Mouse (Mus musculus): ENCODE results near the gene Dcst2.

The Dcst2 gene

DNA sequence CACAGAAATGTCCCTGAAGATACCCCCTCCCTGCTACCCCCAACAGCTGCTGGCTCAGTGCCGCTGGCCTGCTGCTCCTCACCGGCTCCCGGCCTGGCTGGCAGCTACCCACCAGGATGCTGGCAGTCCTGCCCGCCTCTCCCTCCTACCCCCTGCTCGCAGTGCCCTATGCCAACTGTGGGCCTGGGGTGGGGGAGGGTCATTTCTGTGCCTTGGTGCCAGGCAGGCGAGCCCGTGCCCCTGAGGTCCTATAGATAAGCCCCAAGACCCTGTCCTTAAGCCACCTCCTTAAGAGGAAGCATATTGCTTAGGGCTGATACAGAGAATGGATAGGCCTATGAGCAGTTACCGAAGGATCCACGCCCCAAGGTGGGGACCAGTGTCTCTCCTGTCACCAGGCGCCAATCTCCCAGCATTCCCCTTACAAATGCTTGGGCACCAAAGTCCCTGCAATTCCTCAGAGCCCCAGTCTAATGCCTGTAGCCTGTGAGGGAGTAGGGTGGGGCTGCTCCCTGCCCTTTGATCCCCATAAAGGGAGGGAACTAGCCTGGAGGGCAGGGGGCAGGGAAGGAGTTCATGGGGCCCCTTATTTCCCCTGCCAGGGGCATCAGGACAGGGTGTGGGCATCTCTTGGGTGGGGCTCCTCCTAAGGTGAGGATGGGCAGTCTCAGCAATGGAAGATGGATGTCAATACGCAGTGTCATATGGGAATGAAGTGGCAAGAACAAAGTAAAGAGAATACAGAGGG is 26.5 kb downstream of the Dcst2 start:
- no peak for DNase-seq (ENCODE audit: low spot score in 2 of 2)

DNA sequence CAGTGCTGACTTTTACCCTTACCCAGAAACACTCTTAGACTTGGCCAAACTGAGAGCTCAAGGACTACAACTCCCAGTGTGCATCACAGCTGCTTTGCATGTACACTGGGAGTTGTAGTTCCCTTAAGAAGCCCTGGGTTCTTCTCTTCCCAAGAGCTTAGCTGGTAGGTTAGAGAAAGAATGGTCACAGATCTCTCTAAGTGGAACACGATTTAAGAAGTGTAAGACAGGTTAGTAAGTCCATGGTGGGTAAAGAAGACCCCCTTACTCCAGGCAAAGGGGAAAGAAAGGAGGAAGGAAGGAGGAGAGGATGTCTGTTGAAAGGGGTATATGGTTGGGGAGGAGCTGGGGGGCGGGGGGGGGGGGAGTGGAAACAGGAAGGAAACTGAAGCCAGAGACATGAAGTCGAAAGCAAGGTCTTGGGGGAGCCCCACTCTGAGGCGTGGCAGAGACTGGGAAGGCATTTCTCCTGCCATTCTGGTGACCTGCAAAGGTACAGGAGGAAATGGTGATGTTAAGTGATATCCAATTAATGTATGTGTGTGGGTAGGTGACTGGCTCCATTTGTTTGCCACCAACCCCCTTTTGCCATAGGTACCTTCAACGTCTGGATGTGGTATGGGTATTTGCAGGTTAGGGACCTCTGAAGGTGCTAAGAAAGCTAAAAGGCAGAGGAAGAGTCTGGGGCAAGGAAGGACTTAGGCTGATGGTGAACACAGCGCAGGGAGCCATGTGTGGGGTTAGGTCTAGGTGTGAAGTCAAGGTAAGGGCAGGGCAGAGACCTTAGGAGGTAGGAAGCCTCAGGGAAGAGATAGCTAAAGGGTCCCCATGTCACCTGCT is 27.3 kb downstream of the Dcst2 start:
- DNase-seq (ENCODE audit: low spot score in 2 of 2), result no peak

DNA sequence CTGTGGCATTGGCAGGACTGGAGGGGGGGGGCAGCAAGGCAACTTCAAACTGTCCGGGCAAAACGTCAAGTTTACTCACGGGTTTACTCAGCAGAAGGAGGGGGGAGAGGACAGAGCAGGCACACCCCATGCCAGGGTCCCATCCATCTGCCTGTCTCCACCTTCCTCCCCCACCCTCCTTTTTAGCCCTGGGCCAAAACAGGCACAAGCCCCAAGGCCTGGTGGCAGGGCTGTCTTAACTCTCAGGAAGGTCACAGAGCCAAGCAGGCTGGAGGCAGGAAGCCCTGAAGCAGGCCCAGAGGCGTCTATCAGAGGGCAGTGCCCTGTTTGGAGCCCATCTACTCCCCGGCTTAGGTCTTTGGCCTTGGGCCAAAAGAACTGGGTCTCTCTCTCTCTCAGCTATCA is 28.3 kb downstream of the Dcst2 start:
- no peak for DNase-seq (ENCODE audit: low spot score in 2 of 2)

DNA sequence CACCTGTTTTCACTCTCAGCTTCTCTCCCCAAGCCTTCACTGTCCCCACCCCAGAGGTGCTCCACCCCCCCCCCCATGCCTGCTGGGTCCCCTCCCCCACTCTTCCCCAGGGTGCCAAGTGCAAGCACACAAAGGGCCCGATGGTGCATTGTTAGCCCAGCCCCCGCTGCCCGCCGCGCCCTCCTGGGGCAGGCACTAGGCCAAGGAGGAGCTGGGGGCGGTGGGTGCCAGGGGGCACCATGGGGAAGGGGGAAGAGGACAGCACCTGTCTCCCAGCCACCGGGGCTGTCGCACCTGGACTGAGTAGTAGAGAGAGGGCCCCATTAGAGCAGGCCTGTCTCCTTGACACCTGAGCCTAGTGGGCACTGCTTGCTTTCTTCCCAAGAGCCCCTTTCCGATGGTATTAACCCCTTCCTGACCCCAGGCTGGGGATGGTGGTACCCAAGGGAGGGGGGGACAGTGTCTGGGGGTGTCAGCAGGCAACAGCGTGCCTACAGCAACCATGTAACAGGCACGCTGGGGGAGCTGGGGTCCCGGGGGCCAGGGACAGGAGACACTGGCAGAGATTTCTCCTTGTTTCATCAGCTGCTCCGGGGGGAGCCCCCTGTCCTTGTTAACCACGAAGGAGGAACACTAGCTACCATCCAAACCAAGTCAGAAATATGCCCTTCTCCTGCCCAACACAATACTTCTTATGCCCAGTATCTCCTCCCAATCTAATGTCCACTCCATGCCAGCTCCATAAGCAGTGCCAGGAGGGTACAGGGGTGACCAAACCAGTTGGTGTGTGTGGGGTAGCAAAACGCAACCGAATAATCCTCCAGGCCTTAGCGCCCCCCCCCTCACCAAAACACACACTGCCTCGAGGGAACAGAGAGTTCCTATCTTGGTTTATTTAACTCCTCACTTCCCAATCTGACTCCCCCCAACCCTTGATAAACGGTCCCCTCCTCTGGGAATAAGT is 29.2 kb downstream of the Dcst2 start:
- no peak for DNase-seq (ENCODE audit: low spot score in 2 of 2)

DNA sequence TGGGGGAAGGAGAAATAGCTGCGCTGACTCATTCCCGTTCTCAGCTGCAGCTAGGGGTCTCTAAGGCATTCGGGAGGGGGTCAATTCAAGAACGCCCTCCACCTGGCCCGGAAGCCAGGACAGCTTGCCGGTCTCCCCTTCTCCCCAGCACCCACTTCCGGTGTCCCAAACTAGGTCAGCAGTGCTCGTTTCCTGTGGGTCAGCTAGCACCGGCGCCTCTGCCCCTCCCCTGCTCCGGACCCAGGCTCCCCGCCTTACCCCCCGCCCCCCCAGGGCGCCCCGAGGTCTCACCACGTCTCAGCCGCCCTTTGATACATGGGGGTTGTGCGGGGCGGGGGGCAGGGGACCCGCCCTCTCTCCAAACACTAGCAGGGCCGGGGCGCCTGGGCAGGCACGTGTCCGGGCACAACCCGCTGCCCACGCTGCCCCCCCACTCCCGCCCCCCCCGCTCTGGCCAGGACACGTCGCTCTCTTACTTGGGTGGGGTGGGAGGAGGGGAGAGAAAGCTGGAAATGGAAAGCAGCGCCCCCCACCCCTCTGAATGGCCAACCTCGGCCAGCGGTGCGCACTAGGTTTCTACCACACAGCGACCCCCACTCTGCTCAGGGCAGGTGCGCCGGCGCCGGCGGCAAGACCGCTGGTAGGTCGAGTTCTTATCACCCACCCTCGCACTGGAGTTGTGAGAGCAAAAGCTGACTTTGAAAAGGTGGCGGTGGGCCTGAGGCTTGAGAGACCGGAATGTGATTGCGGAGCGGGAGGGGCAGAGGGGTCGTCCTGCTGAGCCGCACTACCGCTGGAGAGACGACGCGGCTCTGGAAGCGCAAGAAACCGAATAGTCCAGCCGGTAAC is 30.1 kb downstream of the Dcst2 start:
- DNase-seq (ENCODE audit: low spot score in 2 of 2), result peak in 1 of 2 experiments; percentile 58

DNA sequence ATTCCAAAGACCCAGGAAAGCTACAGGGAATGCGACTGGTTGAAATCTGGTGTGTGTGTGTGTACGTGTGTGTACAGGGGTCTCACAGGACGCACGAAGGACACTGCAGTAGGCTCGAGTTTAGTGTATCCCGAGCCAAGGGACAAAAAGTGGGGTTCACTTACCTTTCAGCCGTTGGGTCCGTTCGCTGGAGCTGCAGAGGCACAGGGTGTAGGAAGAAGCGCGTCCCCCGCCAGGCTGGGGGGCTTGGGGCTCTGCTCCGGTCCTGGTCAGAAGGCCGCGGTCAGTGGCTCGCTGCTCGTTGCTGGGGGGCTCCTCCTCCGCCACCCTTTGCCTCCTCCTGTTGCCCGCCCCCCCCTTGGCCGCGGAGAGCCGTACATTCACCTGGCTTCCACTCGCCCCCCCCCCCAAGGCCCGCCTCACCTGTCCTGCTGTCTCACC is 31.1 kb downstream of the Dcst2 start:
- DNase-seq (ENCODE audit: low spot score in 2 of 2), result no peak

DNA sequence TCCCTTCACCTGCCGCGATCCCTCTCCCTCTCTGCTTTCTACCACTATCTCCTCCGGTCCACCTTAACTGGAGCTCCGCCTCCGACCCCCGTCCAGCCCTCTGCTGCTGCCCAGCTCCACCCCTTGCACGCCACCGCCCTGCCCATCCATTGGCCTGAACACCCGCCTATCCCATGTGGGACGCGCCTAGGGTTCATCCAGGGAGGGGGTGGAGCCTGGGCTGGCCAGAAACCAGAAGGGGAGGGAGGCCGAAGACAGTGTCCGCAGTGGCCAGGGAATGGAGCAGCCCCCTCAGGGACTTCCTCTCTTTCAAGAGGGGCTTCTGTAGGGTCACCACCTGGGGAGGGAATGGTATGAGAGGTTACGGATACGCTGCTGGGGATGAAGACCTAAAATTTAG is 31.8 kb downstream of the Dcst2 start:
- DNase-seq (ENCODE audit: low spot score in 2 of 2), result peak; percentile 99

DNA sequence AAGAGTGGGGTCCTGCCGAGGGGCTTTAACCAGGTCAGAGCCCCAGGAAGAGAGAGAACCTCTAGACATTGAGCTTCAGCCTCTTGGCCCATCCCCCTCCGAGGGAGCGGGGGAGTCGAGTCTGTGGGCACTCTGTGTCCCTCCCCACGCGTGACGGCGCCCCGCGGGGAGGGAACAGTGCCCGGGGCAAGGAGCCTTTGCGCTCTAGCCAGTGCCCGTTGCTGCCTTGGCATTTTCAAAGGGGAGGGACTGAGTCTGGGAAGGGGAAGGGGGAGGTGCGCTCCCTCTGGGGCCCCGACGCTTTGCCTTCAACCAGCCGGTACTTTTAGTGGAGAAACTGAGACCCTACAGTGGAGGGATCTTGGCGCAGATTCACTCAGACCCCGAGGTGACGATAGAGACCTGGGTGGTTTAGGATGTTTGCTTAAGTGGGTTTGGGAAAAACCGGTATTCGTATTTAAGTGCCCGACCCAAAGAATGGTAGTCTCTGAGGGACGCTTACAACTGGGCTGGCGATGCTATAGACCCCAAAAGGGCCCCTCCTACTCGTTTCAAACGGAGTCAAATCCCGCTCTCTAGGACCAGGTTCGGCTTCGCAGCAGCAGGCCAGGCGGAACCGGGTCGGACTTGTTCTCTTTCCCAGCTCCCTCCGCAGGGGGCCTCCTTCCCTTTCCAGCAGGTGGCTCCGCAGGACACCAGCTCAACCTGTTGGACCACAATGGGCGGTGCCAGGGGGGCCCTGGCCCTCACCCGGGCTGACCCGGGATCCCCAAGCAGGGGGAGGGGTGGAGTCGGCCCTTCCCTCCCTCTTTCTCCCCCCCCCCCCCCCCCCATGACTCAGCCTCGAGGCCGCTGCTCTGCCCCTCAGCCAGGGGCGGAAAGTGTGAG is 32.5 kb downstream of the Dcst2 start, which contains the start of gene Zbtb7b:
Gene Zbtb7b, minus strand, starts transcription at position 771 of the 888 bp plus-strand sequence.
- DNase-seq (ENCODE audit: low spot score in 2 of 2), result peak; percentile 82 to 83

DNA sequence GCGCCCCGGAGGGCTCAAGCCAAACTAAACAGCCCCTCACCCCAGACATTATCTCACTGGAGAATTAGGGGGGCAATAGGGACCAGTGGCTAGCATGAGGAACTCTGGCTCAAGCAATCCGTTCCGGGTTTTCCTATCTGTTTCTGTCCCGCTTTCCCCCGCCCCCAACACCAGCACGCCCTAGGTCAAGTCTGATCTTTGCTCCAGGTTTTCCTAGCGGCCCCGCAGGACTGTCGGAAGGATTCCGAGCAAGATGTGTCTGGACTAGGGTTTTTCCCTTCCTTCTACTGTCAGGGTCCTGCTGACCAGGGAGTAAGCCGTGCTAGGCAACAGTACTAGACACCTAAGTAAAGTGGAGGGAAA is 33.1 kb downstream of the Dcst2 start:
- DNase-seq (ENCODE audit: low spot score in 2 of 2), result peak; percentile 75 to 84

DNA sequence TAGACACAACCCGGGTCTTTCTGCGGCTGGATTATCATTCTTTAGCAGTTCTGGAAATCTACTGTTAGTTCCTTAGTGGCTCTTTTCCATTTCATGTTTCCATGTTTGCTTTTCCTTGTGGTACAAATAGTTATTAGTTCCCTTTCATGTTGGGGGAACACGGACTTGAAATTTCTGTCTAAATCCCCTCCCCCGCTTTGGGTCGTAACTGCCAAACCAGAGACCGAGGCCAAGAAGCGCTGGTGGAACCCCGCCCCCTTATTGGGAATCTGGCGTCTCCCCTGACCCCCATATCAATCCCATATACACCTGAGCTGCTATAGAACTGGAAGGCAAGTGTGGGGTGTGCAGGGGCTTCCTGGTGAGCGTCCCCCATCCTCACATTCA is 33.6 kb downstream of the Dcst2 start:
- DNase-seq (ENCODE audit: low spot score in 2 of 2), result no peak

DNA sequence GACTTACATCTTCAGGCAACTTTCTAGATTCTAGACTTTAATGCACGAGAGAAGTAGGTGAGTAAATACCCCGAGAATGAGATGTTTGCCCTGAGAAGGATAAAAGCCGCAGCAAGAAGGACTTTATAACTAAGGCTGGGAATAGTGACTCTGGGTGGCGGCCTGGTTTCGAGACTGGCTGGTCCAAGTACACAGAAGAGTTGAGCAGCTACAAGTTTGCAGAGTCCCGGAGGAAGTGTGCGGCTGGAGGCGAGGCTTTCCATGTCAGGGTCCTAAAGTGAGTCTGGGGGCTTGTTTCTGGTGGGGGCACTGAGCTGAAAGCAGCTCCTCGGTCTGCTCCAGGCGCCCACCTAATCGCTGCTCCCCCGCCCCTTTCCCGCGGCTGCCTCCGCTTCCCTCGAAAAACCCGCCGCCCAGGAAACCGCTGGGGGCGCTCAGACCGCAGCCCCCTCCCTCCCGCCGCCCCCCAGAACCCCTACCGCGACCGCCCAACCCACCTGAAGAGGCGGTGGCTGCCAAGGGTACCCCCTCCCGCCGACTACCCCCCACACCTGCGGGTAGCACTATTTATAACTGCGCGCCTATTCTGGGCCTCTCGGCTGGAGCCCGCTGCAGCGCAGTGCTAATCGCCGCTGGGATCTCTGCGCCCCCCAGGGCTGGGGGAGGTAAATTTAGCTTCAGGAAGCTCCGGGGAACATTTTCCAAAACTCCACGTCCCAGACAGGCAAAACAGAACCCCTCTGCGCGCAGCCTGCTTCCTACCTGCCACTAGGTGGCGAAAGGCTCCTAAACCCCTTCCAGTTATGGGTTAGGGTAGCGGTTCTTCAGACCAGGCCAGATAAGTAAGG is 34.3 kb downstream of the Dcst2 start:
- peak in 1 of 2 experiments; percentile 59 for DNase-seq (ENCODE audit: low spot score in 2 of 2)

DNA sequence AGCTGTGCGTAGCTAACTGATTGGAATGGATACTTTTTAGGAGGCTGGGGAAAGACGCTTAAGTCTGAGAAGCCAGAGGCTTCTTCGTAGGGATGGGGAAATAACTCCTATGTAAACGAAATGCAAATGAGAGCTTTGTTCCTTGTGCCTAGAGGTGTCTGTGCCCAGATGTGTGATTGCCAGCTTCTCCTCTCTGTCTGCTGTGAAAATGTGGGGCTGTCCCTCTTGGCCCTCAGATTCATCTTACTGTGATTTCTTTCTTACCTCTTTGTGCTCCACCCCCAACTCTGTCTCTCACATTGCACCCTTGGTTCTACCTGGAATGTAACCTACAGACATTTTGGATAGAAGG is 34.9 kb downstream of the Dcst2 start:
- no peak for DNase-seq (ENCODE audit: low spot score in 2 of 2)

DNA sequence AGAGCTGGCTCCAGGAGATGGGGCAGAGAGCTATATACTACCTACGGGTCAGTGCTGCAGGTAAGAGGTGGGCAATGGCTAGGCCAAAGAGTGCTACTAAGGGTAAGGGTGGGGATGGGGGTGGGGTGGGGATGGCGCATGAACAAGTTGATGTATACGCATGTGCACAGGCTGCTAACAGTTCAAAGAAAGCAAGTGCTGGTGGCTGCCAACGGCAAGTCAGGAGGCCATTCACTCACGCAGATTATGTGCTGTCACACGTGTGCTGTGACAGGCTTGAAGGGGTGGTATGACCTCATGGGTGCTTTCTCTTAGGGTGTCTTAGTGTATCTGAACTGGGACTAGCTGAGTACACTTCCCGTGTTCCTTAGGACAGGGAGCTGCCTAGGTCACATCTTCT is 39.6 kb downstream of the Dcst2 start:
- no peak for DNase-seq (ENCODE audit: low spot score in 2 of 2)

DNA sequence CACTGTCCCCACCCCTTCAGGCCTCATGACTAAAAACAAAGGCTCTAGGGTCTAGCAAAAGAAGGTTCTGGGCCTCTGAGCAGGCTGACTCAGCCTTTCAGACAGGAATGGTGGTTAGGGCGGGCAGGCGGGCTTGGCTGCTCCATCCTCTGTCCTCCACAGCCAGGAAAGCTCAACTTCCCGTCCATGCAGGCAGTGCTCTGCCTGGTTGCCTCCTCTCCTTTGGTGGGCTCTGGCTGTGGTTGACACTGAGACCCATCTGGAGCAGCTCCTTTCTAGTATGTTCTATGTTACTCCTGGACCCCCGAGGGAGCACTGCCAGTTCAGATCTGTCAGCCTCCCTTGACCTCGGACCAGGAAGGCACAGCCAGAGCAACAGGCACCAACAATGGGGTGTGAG is 40.9 kb downstream of the Dcst2 start, which contains the start of gene Lenep:
Gene Lenep, minus strand, starts transcription at position 101 of the 400 bp plus-strand sequence.
- DNase-seq (ENCODE audit: low spot score in 2 of 2), result no peak

DNA sequence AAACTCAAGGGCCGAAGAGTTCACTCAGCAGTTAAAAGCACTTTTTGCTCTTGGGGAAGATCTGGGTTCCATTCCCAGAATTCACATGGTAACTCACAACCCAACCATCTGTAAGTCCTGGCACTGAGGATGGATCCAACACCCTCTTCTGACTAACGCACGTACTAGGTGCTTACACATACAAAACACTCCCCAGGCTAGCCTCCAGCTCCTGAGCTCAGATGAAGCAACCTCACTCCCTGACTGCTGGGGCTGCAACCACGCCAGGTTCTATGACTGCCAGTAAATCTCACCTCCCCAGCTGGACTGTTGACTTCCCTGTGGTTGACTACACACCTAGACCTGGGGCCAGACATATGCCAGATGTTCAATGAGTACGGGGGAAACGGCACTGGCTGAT is 45.1 kb downstream of the Dcst2 start:
- no peak for DNase-seq (ENCODE audit: low spot score in 2 of 2)

DNA sequence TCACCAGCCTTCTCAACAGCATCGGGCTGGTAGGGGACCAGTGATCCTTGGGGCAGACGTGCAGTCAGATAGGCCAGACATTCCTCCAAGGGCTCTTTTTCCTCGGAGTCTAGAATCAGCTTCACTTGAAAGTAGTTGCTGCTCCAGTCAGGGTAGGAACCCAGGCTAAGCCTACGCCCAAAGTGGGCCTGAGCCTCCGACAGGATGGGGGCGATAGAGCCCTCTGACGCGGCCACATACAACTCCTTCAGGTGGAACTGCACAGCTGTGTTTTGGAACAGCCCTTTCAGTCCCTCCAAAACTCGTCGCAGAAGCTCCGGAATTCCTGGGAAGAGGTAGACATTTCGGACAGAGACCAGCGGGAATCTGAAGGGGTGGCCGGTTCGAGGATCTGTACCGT is 46.7 kb downstream of the Dcst2 start:
- DNase-seq (ENCODE audit: low spot score in 2 of 2), result no peak

DNA sequence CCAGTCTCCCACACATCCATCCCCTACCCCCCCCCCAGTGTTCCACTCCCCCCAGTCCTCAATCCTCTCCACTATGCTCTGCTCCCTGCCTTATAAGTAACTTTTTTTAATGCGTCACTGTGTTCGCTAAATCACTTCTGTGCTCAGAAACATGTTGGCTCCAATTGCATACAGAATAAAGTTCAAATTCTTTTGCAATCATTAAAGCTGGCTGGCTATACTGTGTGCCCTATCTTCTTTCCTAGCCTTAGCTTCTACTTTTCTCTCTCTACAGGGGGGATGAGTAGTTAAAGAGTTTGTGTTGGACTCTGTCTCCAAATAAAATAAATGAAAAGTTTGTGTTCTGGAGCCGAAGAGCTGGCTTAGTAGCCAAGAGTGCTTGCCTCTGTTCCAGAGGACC is 47.9 kb downstream of the Dcst2 start:
- DNase-seq (ENCODE audit: low spot score in 2 of 2), result no peak

DNA sequence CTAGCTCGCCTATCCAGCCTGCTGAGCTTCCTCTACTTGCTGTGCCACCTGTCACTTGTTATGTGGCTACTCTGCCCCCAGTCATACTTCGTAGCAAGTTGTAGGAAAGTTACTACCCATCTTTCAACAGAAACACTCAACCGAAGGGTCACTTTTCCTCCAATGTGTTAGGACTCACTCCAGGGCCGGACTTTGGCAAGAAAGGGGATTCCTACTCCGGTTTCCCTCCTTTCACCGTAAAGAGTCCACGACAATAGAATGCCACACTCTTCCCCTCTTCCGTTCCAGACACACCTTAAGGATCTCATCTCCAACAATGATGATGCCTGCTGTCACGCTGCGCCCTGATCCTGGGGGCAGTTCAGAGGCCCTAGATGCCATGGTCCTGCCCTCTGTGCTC is 49.1 kb downstream of the Dcst2 start:
- no peak for DNase-seq (ENCODE audit: low spot score in 2 of 2)
